Mouse (Mus musculus): ENCODE results near the gene Aldh3a2.

DNA sequence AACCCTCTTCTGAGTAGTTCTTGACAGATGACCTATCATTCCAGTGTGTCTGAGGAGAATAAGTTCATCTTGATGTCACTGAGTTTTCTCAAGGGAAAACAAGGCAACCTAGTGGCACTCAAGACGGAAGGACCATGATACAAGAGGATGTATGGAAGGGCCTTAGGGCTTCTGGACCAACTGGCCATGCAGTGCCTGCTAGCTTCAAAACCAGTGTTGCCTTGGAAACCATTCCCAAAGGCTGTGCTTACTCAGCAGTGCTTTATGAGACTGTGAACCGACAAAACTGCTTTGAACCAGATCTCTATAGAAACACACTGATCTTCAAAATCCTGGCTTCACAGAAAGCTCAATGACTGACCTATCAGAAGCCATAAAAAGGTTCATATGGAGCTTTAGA, 76.5 kb downstream of the Aldh3a2 start:
- TF ChIP-seq CHD2 (IDR thresholded peaks at IDR 0.05; ENCODE audit: low read length) (no peak), ZC3H11A (IDR thresholded peaks at IDR 0.05; ENCODE audit: low read depth, low read length) (no peak), CTCF (IDR thresholded peaks at IDR 0.05 in 2 of 3, conservative IDR thresholded peaks at IDR 0.05 in 1 of 3; ENCODE audit: control insufficient read depth in 1 of 3, insufficient read depth in 1 of 3, low read depth in 2 of 3, low read length in 3 of 3, poor library complexity in 1 of 3, severe bottlenecking in 1 of 3) (no peak), ETS1 (IDR thresholded peaks at IDR 0.05; ENCODE audit: low read depth, low read length) (no peak)

Data from MEL (cell line).